Mouse (Mus musculus): ENCODE results near the gene Sp3. TPM values are rescaled to one million over a fixed set of nuclear protein-coding genes. Genes with fewer than 3 reads are reported as not detected.

The Sp3 gene
- polyA plus RNA-seq, 1 experiment from 2014 or later, result 88.0 TPM

DNA sequence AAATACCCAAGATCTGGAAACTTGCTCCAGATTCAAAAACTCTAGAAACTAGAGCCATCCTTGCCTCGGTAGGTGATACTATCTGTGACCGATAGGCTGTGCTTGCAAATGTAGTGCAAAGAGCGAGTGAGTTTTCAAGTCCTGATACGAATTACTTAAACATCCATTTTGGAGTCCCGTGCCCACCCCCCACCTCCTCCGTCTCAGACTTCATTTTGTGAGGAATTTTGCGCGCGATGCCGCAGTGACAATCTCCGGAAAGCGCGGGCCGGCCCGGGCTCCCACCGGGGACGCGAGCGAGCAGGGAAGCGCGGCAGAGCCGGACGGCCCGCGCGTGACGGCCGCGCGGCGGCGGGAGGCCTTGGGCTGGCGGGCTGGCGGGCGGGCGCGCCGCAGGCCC, 1.8 kb downstream of the Sp3 start:
- 1% methylated on average over 30 of the region's 38 CpGs for WGBS
- Histone ChIP-seq H3K36me3 (replicated peaks; ENCODE audit: control insufficient read depth, insufficient read depth, low read depth, low read length) (no peaks in the 10 kb centered on the region), H3K27ac (replicated peaks; ENCODE audit: low read depth, low read length) (peak overlapping the region; percentile 100), H3K4me3 (ENCODE audit: low read depth, low read length) (peak overlapping the region; percentile 75), H3K4me1 (ENCODE audit: control insufficient read depth, insufficient read depth, low read length) (no peaks in the 10 kb centered on the region), H3K4me2 (ENCODE audit: low read depth, low read length) (peak overlapping the region; percentile 44), H3K9ac (replicated peaks; ENCODE audit: low read length) (peak overlapping the region; percentile 98), H3K27me3 (ENCODE audit: control insufficient read depth, insufficient read depth, low read length) (no peaks in the 10 kb centered on the region), H3K9me3 (replicated peaks; ENCODE audit: control insufficient read depth, low read length) (no peaks in the 10 kb centered on the region)
- ATAC-seq (replicated peaks; ENCODE audit: insufficient number of reproducible peaks, low FRiP score, low TSS enrichment, low read depth) (peak; percentile 8; the same call in 1 of the 2 replicates), DNase-seq (ENCODE audit: low spot score) (peak; percentile 80)

DNA sequence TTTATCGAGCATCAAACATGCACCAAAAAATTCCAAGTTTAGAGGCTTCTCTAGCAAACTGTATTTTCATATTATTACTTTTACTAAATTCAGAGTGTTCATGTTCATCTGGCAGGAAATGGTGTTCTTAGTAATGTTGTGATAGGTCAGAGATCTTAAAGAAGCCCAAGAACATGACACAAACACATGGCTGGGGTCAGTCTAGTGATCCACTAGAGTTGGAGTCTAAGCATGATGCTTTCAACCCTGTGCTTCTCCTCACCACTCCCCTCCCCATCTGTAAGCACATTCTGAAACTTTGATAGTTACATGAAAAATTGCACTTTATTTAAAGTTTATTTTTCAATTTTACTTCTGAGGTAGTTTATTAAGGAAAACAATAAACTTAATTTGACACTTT, 3.0 kb downstream of the Sp3 start:
- 76% methylated on average over 1 of the region's 1 CpGs for WGBS
- Histone ChIP-seq H3K4me3 (ENCODE audit: low read depth, low read length) (0 out of 2 replicates have a peak overlapping the region, but pooled peaks have one; percentile 10), H3K27me3 (ENCODE audit: control insufficient read depth, insufficient read depth, low read length) (no peaks in the 10 kb centered on the region), H3K9ac (replicated peaks; ENCODE audit: low read length) (no peak overlapping the region), H3K4me1 (ENCODE audit: control insufficient read depth, insufficient read depth, low read length) (no peaks in the 10 kb centered on the region), H3K27ac (replicated peaks; ENCODE audit: low read depth, low read length) (no peak overlapping the region), H3K9me3 (replicated peaks; ENCODE audit: control insufficient read depth, low read length) (no peaks in the 10 kb centered on the region), H3K4me2 (ENCODE audit: low read depth, low read length) (peak overlapping the region; percentile 23; the same call in 1 of the 2 replicates), H3K36me3 (replicated peaks; ENCODE audit: control insufficient read depth, insufficient read depth, low read depth, low read length) (no peaks in the 10 kb centered on the region)
- DNase-seq (ENCODE audit: low spot score) (no peak), ATAC-seq (replicated peaks; ENCODE audit: insufficient number of reproducible peaks, low FRiP score, low TSS enrichment, low read depth) (no peak)

DNA sequence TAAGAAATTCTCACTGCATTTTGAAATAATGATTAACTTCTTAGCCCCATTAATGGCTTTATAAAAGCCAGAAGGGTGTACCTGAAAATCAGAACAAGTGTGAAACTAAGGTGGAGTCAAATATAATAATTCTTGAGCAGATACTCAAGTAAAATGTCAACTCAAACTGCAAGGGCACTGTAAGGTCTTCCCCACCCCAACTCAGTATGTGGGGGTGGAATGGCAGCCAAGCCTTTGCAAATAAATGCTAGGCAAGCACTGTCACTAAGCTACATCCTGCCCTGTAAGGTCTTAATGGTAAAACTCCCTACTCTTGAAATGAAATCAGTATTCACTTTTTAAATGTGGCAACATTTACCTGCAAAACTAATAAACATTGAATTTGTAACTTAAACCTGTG, 4.2 kb downstream of the Sp3 start:
- ATAC-seq (replicated peaks; ENCODE audit: insufficient number of reproducible peaks, low FRiP score, low TSS enrichment, low read depth), result no peak
- Histone ChIP-seq H3K4me1 (ENCODE audit: control insufficient read depth, insufficient read depth, low read length) (no peaks in the 10 kb centered on the region), H3K9ac (replicated peaks; ENCODE audit: low read length) (no peak overlapping the region), H3K36me3 (replicated peaks; ENCODE audit: control insufficient read depth, insufficient read depth, low read depth, low read length) (peaks cover 3% of the 10 kb centered on the region), H3K4me3 (ENCODE audit: low read depth, low read length) (no peak overlapping the region), H3K4me2 (ENCODE audit: low read depth, low read length) (no peak overlapping the region), H3K27me3 (ENCODE audit: control insufficient read depth, insufficient read depth, low read length) (no peaks in the 10 kb centered on the region), H3K27ac (replicated peaks; ENCODE audit: low read depth, low read length) (no peak overlapping the region), H3K9me3 (replicated peaks; ENCODE audit: control insufficient read depth, low read length) (no peaks in the 10 kb centered on the region)
- no peak for DNase-seq (ENCODE audit: low spot score)

DNA sequence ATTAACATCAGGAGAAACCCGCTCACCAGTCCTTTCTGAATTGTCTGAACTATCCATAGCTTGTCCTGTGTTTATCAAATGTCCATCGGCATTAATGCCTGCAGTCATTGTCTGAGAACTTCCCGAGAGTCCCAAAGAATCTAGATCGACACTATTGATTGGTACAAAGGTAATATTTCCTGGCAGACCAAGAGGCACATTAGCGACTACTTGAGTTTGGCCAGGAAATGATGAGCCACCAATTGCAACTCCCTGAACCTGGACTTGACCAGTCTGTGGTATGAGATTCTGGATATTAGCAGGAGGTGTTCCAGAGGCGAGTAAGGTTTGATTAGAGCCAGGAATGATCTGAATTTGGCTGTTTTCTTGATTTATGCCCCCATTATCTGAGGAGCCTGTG, 9.4 kb downstream of the Sp3 start:
- ATAC-seq (replicated peaks; ENCODE audit: insufficient number of reproducible peaks, low FRiP score, low TSS enrichment, low read depth) (no peak), DNase-seq (ENCODE audit: low spot score) (no peak)
- Histone ChIP-seq H3K9me3 (replicated peaks; ENCODE audit: control insufficient read depth, low read length) (no peaks in the 10 kb centered on the region), H3K4me2 (ENCODE audit: low read depth, low read length) (no peak overlapping the region), H3K27ac (replicated peaks; ENCODE audit: low read depth, low read length) (no peak overlapping the region), H3K4me1 (ENCODE audit: control insufficient read depth, insufficient read depth, low read length) (no peaks in the 10 kb centered on the region), H3K4me3 (ENCODE audit: low read depth, low read length) (no peak overlapping the region), H3K9ac (replicated peaks; ENCODE audit: low read length) (no peak overlapping the region), H3K27me3 (ENCODE audit: control insufficient read depth, insufficient read depth, low read length) (no peaks in the 10 kb centered on the region), H3K36me3 (replicated peaks; ENCODE audit: control insufficient read depth, insufficient read depth, low read depth, low read length) (peaks cover 6% of the 10 kb centered on the region)
- WGBS, result 92% methylated on average over 6 of the region's 6 CpGs

DNA sequence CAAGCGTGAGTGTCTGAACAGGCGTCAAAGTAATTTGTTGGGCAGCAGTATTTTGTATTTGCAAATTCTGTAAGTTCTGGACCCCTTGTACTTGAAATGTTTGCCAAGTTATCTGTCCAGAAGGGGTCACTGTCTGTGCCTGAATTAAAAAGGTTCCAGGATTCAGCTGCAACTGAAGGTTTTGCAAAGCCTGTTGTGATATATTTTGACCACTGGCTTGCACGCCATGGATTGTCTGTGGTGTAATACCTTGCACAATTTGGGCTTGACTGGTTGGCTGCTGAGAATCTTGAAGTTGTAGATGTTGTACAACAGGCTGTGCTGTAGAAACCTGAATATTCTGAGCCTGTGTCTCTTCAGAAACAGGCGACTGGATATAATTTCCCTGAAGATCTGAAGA, 9.9 kb downstream of the Sp3 start:
- Histone ChIP-seq H3K4me3 (ENCODE audit: low read depth, low read length) (no peak overlapping the region), H3K4me1 (ENCODE audit: control insufficient read depth, insufficient read depth, low read length) (no peaks in the 10 kb centered on the region), H3K9me3 (replicated peaks; ENCODE audit: control insufficient read depth, low read length) (no peaks in the 10 kb centered on the region), H3K36me3 (replicated peaks; ENCODE audit: control insufficient read depth, insufficient read depth, low read depth, low read length) (peaks cover 6% of the 10 kb centered on the region), H3K9ac (replicated peaks; ENCODE audit: low read length) (no peak overlapping the region), H3K4me2 (ENCODE audit: low read depth, low read length) (no peak overlapping the region), H3K27ac (replicated peaks; ENCODE audit: low read depth, low read length) (no peak overlapping the region), H3K27me3 (ENCODE audit: control insufficient read depth, insufficient read depth, low read length) (no peaks in the 10 kb centered on the region)
- no peak for DNase-seq (ENCODE audit: low spot score)
- 96% methylated on average over 4 of the region's 4 CpGs for WGBS
- ATAC-seq (replicated peaks; ENCODE audit: insufficient number of reproducible peaks, low FRiP score, low TSS enrichment, low read depth), result no peak

DNA sequence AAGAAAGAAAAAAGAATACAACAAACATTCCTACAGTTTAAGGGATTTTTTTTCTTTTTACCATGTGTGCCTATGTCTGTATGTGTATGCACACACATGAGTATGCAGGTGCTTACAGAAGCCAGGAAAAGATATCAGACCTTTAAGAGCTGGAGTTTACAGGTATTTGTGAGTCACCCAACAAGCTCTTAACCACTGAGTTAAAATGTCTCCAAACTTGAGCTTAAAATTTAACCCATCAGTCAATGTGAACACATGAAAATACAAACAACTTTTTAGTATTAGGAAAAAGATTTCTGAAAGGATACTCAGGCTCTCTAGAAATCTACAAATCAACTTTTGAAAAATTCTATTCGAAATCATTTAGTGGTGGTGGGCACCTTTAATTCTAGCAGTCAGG, 11.7 kb downstream of the Sp3 start:
- H3K4me3 ChIP-seq (ENCODE audit: low read depth, low read length), result no peak overlapping the region
- H3K9ac ChIP-seq (replicated peaks; ENCODE audit: low read length), result no peak overlapping the region
- no peaks in the 10 kb centered on the region for H3K4me1 ChIP-seq (ENCODE audit: control insufficient read depth, insufficient read depth, low read length)
- no peak for ATAC-seq (replicated peaks; ENCODE audit: insufficient number of reproducible peaks, low FRiP score, low TSS enrichment, low read depth)
- WGBS, result 91% methylated on average over 1 of the region's 1 CpGs
- H3K36me3 ChIP-seq (replicated peaks; ENCODE audit: control insufficient read depth, insufficient read depth, low read depth, low read length), result peaks cover 6% of the 10 kb centered on the region
- no peaks in the 10 kb centered on the region for H3K27me3 ChIP-seq (ENCODE audit: control insufficient read depth, insufficient read depth, low read length)
- DNase-seq (ENCODE audit: low spot score), result no peak
- no peaks in the 10 kb centered on the region for H3K9me3 ChIP-seq (replicated peaks; ENCODE audit: control insufficient read depth, low read length)
- H3K27ac ChIP-seq (replicated peaks; ENCODE audit: low read depth, low read length), result no peak overlapping the region
- H3K4me2 ChIP-seq (ENCODE audit: low read depth, low read length), result no peak overlapping the region

DNA sequence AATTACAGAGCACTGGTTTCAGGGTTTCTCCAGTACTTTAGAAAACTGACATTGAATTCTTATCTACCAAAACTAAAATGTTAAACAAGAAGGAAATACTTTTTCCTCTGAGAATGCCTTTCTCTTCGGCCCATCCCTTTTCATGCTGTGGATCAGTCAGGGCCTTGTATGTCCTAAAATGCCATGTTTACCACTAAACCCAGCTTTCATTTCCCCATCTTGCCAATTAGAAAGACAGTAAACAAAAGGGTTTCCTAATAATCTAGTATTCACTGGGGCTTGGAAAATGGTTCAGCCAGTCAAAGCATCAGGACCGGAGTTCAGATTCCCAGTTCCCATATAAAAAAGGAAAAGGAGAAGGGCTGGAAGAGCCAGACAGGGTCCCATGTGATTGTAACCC, 14.8 kb downstream of the Sp3 start:
- H3K27me3 ChIP-seq (ENCODE audit: control insufficient read depth, insufficient read depth, low read length), result no peaks in the 10 kb centered on the region
- no peak for ATAC-seq (replicated peaks; ENCODE audit: insufficient number of reproducible peaks, low FRiP score, low TSS enrichment, low read depth)
- WGBS, result 90% methylated on average over 2 of the region's 2 CpGs

DNA sequence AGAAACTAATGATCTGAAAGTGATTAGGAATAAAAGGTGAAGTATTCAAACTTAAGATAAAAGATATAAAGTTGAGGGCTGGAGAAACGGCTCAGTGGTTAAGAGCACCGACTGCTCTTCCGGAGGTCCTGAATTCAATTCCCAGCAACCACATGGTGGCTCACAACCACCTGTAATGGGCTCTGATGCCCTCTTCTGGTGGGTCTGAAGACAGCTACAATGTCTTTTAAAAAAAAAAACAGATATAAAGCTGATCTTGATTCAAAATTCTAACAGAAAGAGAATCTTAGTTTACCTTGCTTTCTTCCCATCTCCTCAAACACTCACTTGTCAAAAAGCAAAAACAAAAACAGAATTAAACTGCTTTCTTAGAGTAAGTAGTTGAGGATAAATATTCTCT, 23.8 kb downstream of the Sp3 start:
- Histone ChIP-seq H3K27me3 (ENCODE audit: control insufficient read depth, insufficient read depth, low read length) (no peaks in the 10 kb centered on the region), H3K27ac (replicated peaks; ENCODE audit: low read depth, low read length) (no peak overlapping the region), H3K36me3 (replicated peaks; ENCODE audit: control insufficient read depth, insufficient read depth, low read depth, low read length) (no peaks in the 10 kb centered on the region), H3K9me3 (replicated peaks; ENCODE audit: control insufficient read depth, low read length) (no peaks in the 10 kb centered on the region), H3K4me1 (ENCODE audit: control insufficient read depth, insufficient read depth, low read length) (no peaks in the 10 kb centered on the region), H3K4me2 (ENCODE audit: low read depth, low read length) (no peak overlapping the region), H3K9ac (replicated peaks; ENCODE audit: low read length) (no peak overlapping the region), H3K4me3 (ENCODE audit: low read depth, low read length) (no peak overlapping the region)
- DNase-seq (ENCODE audit: low spot score) (no peak), ATAC-seq (replicated peaks; ENCODE audit: insufficient number of reproducible peaks, low FRiP score, low TSS enrichment, low read depth) (no peak)
- 99% methylated on average over 3 of the region's 3 CpGs for WGBS

More for the DNA sequence above, 14.8 kb downstream of the Sp3 start:
- H3K4me1 ChIP-seq (ENCODE audit: control insufficient read depth, insufficient read depth, low read length), result no peaks in the 10 kb centered on the region
- no peak overlapping the region for H3K9ac ChIP-seq (replicated peaks; ENCODE audit: low read length)
- no peak overlapping the region for H3K4me2 ChIP-seq (ENCODE audit: low read depth, low read length)
- H3K9me3 ChIP-seq (replicated peaks; ENCODE audit: control insufficient read depth, low read length), result no peaks in the 10 kb centered on the region
- DNase-seq (ENCODE audit: low spot score), result no peak
- no peak overlapping the region for H3K27ac ChIP-seq (replicated peaks; ENCODE audit: low read depth, low read length)
- H3K36me3 ChIP-seq (replicated peaks; ENCODE audit: control insufficient read depth, insufficient read depth, low read depth, low read length), result no peaks in the 10 kb centered on the region; the same call in 1 of the 2 replicates
- H3K4me3 ChIP-seq (ENCODE audit: low read depth, low read length), result no peak overlapping the region
